Mouse (Mus musculus): ENCODE data around the gene Zfp618. TPM values are rescaled to one million over a fixed set of nuclear protein-coding genes. Genes with fewer than 3 reads are reported as not detected.

The Zfp618 gene
- polyA plus RNA-seq, 1 experiment from 2014 or later = 8.9 TPM

DNA sequence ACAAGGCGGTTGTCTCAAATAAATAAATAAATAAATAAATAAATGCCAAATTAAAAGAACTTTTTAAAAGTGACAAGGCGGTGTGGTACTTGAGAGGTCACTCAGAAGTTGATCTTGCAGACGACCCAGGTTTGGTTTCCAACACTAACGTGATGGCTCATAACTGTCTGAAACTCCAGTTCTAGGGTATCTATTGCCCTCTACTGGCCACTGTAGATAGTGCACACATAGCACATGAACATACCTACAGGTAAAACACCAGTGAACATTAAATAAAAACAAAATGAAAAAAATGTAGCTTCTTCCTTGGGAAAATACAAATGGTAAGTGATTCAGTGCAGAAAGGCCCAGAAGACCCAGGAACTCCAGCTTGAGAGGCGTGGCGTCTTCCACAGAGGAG is 181.9 kb downstream of the Zfp618 start:
- no peak for ATAC-seq (ENCODE audit: insufficient number of reproducible peaks, insufficient read depth, low FRiP score, low read depth)
- Histone ChIP-seq H3K27ac (replicated peaks in 1 of 2; ENCODE audit: control insufficient read depth in 1 of 2, insufficient read depth in 1 of 2, low read depth in 2 of 2, low read length in 2 of 2) (no peak overlapping the region), H3K4me1 (ENCODE audit: control insufficient read depth in 2 of 2, insufficient read depth in 2 of 2, low read length in 2 of 2) (no peaks in the 10 kb centered on the region), H3K4me3 (ENCODE audit: control insufficient read depth in 1 of 2, insufficient read depth in 1 of 2, low read depth in 1 of 2, low read length in 2 of 2) (no peak overlapping the region), H3K9ac (ENCODE audit: low read length) (no peak overlapping the region), H3K4me2 (ENCODE audit: low read length) (no peak overlapping the region), H3K9me3 (ENCODE audit: control insufficient read depth, low read length) (peaks cover 9% of the 10 kb centered on the region; the same call in 1 of the 2 replicates), H3K36me3 (ENCODE audit: control insufficient read depth, insufficient read depth, low read length) (no peaks in the 10 kb centered on the region), H3K27me3 (ENCODE audit: control insufficient read depth, insufficient read depth, low read length) (no peaks in the 10 kb centered on the region)
- 91% methylated on average over 6 of the region's 6 CpGs for WGBS

GRCm38 (mm10) chr4:63151127-63151526 is 185.8 kb downstream of the Zfp618 start:
- Histone ChIP-seq H3K27me3 (ENCODE audit: control insufficient read depth, insufficient read depth, low read length) (no peaks in the 10 kb centered on the region), H3K27ac (replicated peaks in 1 of 2; ENCODE audit: control insufficient read depth in 1 of 2, insufficient read depth in 1 of 2, low read depth in 2 of 2, low read length in 2 of 2) (no peak overlapping the region), H3K4me1 (ENCODE audit: control insufficient read depth in 2 of 2, insufficient read depth in 2 of 2, low read length in 2 of 2) (no peaks in the 10 kb centered on the region), H3K4me3 (ENCODE audit: control insufficient read depth in 1 of 2, insufficient read depth in 1 of 2, low read depth in 1 of 2, low read length in 2 of 2) (no peak overlapping the region), H3K36me3 (ENCODE audit: control insufficient read depth, insufficient read depth, low read length) (no peaks in the 10 kb centered on the region), H3K4me2 (ENCODE audit: low read length) (no peak overlapping the region), H3K9me3 (ENCODE audit: control insufficient read depth, low read length) (peaks cover 9% of the 10 kb centered on the region; the same call in 1 of the 2 replicates), H3K9ac (ENCODE audit: low read length) (no peak overlapping the region)
- ATAC-seq (ENCODE audit: insufficient number of reproducible peaks, insufficient read depth, low FRiP score, low read depth) = no peak
- 77% methylated on average over 6 of the region's 6 CpGs for WGBS

- no peaks in the 10 kb centered on the region for H3K36me3 ChIP-seq (ENCODE audit: control insufficient read depth, insufficient read depth, low read length)
- no peak for ATAC-seq (ENCODE audit: insufficient number of reproducible peaks, insufficient read depth, low FRiP score, low read depth)
- H3K27ac ChIP-seq (replicated peaks in 1 of 2; ENCODE audit: control insufficient read depth in 1 of 2, insufficient read depth in 1 of 2, low read depth in 2 of 2, low read length in 2 of 2) = no peak overlapping the region
- H3K27me3 ChIP-seq (ENCODE audit: control insufficient read depth, insufficient read depth, low read length) = no peaks in the 10 kb centered on the region
- no peak overlapping the region for H3K4me3 ChIP-seq (ENCODE audit: control insufficient read depth in 1 of 2, insufficient read depth in 1 of 2, low read depth in 1 of 2, low read length in 2 of 2)
- H3K4me1 ChIP-seq (ENCODE audit: control insufficient read depth in 2 of 2, insufficient read depth in 2 of 2, low read length in 2 of 2) = no peaks in the 10 kb centered on the region
- no peaks in the 10 kb centered on the region for H3K9me3 ChIP-seq (ENCODE audit: control insufficient read depth, low read length)
- WGBS = 39% methylated on average over 4 of the region's 4 CpGs
- no peak overlapping the region for H3K4me2 ChIP-seq (ENCODE audit: low read length)
- H3K9ac ChIP-seq (ENCODE audit: low read length) = no peak overlapping the region
Observed at GRCm38 (mm10) chr4:63154028-63154427, 188.7 kb downstream of the Zfp618 start.

GRCm38 (mm10) chr4:63154699-63155098 is 189.3 kb downstream of the Zfp618 start, which contains the start of gene Ambp:
Ambp (minus strand) TSS chr4:63154799.
- no peak within 1 kb of the TSS for H3K4me2 ChIP-seq (ENCODE audit: low read length)
- H3K9me3 ChIP-seq (ENCODE audit: control insufficient read depth, low read length) = no peaks in the 10 kb centered on the region
- no peaks in the 10 kb centered on the region for H3K27me3 ChIP-seq (ENCODE audit: control insufficient read depth, insufficient read depth, low read length)
- no peak for ATAC-seq (ENCODE audit: insufficient number of reproducible peaks, insufficient read depth, low FRiP score, low read depth)
- 59% methylated on average over 5 of the region's 5 CpGs for WGBS
- no peak within 1 kb of the TSS for H3K9ac ChIP-seq (ENCODE audit: low read length)
- H3K4me3 ChIP-seq (ENCODE audit: control insufficient read depth in 1 of 2, insufficient read depth in 1 of 2, low read depth in 1 of 2, low read length in 2 of 2) = no peak within 1 kb of the TSS
- no peaks in the 10 kb centered on the region for H3K4me1 ChIP-seq (ENCODE audit: control insufficient read depth in 2 of 2, insufficient read depth in 2 of 2, low read length in 2 of 2)
- H3K36me3 ChIP-seq (ENCODE audit: control insufficient read depth, insufficient read depth, low read length) = no peaks in the 10 kb centered on the region
- no peak within 1 kb of the TSS for H3K27ac ChIP-seq (replicated peaks in 1 of 2; ENCODE audit: control insufficient read depth in 1 of 2, insufficient read depth in 1 of 2, low read depth in 2 of 2, low read length in 2 of 2)

DNA sequence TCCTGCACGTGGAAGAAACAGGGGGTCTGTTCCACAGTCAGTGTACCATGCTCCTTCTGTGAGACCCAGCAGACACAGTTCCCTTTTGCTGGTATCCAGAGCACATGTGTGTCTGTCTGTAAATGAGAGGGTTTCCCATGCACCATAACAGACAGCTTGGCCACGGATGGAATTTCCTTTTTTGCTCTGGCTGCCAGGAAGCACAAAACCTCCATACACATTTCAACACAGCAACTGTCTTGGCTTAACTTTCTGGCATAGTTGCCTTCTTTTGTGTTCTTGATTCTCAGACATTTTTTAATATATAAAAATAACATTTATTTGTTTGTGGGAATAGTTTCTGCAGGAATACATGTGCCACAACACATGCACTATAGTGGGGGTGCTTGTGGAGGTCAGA is 190.2 kb downstream of the Zfp618 start:
- WGBS = 37% methylated on average over 2 of the region's 2 CpGs
- no peak overlapping the region for H3K9ac ChIP-seq (ENCODE audit: low read length)
- H3K4me2 ChIP-seq (ENCODE audit: low read length) = no peak overlapping the region
- no peaks in the 10 kb centered on the region for H3K9me3 ChIP-seq (ENCODE audit: control insufficient read depth, low read length)
- H3K4me1 ChIP-seq (ENCODE audit: control insufficient read depth in 2 of 2, insufficient read depth in 2 of 2, low read length in 2 of 2) = no peaks in the 10 kb centered on the region
- H3K36me3 ChIP-seq (ENCODE audit: control insufficient read depth, insufficient read depth, low read length) = no peaks in the 10 kb centered on the region
- H3K4me3 ChIP-seq (ENCODE audit: control insufficient read depth in 1 of 2, insufficient read depth in 1 of 2, low read depth in 1 of 2, low read length in 2 of 2) = no peak overlapping the region
- H3K27me3 ChIP-seq (ENCODE audit: control insufficient read depth, insufficient read depth, low read length) = no peaks in the 10 kb centered on the region
- ATAC-seq (ENCODE audit: insufficient number of reproducible peaks, insufficient read depth, low FRiP score, low read depth) = no peak
- no peak overlapping the region for H3K27ac ChIP-seq (replicated peaks in 1 of 2; ENCODE audit: control insufficient read depth in 1 of 2, insufficient read depth in 1 of 2, low read depth in 2 of 2, low read length in 2 of 2)

- Histone ChIP-seq H3K4me3 (ENCODE audit: control insufficient read depth in 1 of 2, insufficient read depth in 1 of 2, low read depth in 1 of 2, low read length in 2 of 2) (no peak overlapping the region), H3K36me3 (ENCODE audit: control insufficient read depth, insufficient read depth, low read length) (no peaks in the 10 kb centered on the region), H3K27me3 (ENCODE audit: control insufficient read depth, insufficient read depth, low read length) (no peaks in the 10 kb centered on the region), H3K27ac (replicated peaks in 1 of 2; ENCODE audit: control insufficient read depth in 1 of 2, insufficient read depth in 1 of 2, low read depth in 2 of 2, low read length in 2 of 2) (no peak overlapping the region), H3K4me2 (ENCODE audit: low read length) (no peak overlapping the region), H3K9me3 (ENCODE audit: control insufficient read depth, low read length) (no peaks in the 10 kb centered on the region), H3K9ac (ENCODE audit: low read length) (no peak overlapping the region), H3K4me1 (ENCODE audit: control insufficient read depth in 2 of 2, insufficient read depth in 2 of 2, low read length in 2 of 2) (no peaks in the 10 kb centered on the region)
- WGBS = 56% methylated on average over 8 of the region's 8 CpGs
- no peak for ATAC-seq (ENCODE audit: insufficient number of reproducible peaks, insufficient read depth, low FRiP score, low read depth)
Observed at GRCm38 (mm10) chr4:63156726-63157634, 191.6 kb downstream of the Zfp618 start.

DNA sequence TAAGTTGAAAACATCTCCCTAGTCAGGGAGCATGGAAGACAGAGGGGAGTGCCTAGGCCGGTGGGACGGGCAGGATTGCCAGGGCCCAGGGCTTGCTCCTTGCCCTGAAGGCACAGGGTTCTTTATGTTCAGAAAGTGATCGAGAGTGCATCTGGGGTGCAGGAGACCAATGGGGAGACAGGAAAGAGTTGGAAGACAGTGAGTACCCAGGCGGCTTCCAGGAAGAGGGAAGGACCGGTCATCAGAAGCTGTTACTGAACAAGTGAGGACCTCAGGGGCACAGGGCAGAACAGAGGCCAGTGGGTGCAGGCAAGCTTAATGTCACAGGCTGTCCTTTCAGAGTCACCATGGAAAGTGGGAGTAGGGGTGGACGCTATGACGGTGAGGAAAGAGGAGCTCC is 192.8 kb downstream of the Zfp618 start:
- no peak for ATAC-seq (ENCODE audit: insufficient number of reproducible peaks, insufficient read depth, low FRiP score, low read depth)
- Histone ChIP-seq H3K4me2 (ENCODE audit: low read length) (no peak overlapping the region), H3K4me1 (ENCODE audit: control insufficient read depth in 2 of 2, insufficient read depth in 2 of 2, low read length in 2 of 2) (no peaks in the 10 kb centered on the region), H3K9ac (ENCODE audit: low read length) (no peak overlapping the region), H3K27ac (replicated peaks in 1 of 2; ENCODE audit: control insufficient read depth in 1 of 2, insufficient read depth in 1 of 2, low read depth in 2 of 2, low read length in 2 of 2) (no peak overlapping the region), H3K36me3 (ENCODE audit: control insufficient read depth, insufficient read depth, low read length) (no peaks in the 10 kb centered on the region), H3K27me3 (ENCODE audit: control insufficient read depth, insufficient read depth, low read length) (no peaks in the 10 kb centered on the region), H3K9me3 (ENCODE audit: control insufficient read depth, low read length) (no peaks in the 10 kb centered on the region), H3K4me3 (ENCODE audit: control insufficient read depth in 1 of 2, insufficient read depth in 1 of 2, low read depth in 1 of 2, low read length in 2 of 2) (no peak overlapping the region)
- 85% methylated on average over 7 of the region's 7 CpGs for WGBS
